Mouse (Mus musculus): ENCODE measurements around the gene BC029722. TPM values are rescaled to one million over a fixed set of nuclear protein-coding genes. Genes with fewer than 3 reads are reported as not detected.

The BC029722 gene
- total RNA-seq, 2 experiments from 2014 or later, result 58.7 to 58.9 TPM

GRCm38 (mm10) chr2:155819449-155820251, 424 bp upstream of the BC029722 start:
- no peak for DNase-seq (ENCODE audit: low spot score in 2 of 2)

GRCm38 (mm10) chr2:155818596-155819391, 432 bp downstream of the BC029722 start:
- DNase-seq (ENCODE audit: low spot score in 2 of 2), result peak; percentile 91 to 95

GRCm38 (mm10) chr2:155817301-155818245, 1.7 kb downstream of the BC029722 start:
- DNase-seq (ENCODE audit: low spot score in 2 of 2), result no peak

- no peak for DNase-seq (ENCODE audit: low spot score in 2 of 2)
Observed at GRCm38 (mm10) chr2:155816179-155816578, 3.0 kb downstream of the BC029722 start.

GRCm38 (mm10) chr2:155814829-155815228, 4.4 kb downstream of the BC029722 start:
- DNase-seq (ENCODE audit: low spot score in 2 of 2), result no peak

GRCm38 (mm10) chr2:155812637-155813036, 6.6 kb downstream of the BC029722 start:
- DNase-seq (ENCODE audit: low spot score in 2 of 2), result no peak

- peak; percentile 90 to 95 for DNase-seq (ENCODE audit: low spot score in 2 of 2)
Observed at GRCm38 (mm10) chr2:155811821-155812396, 7.3 kb downstream of the BC029722 start.

- no peak for DNase-seq (ENCODE audit: low spot score in 2 of 2)
Observed at GRCm38 (mm10) chr2:155809620-155810019, 9.6 kb downstream of the BC029722 start.

GRCm38 (mm10) chr2:155807408-155807807, 11.8 kb downstream of the BC029722 start:
- DNase-seq (ENCODE audit: low spot score in 2 of 2), result no peak

GRCm38 (mm10) chr2:155806548-155806947, 12.7 kb downstream of the BC029722 start:
- DNase-seq (ENCODE audit: low spot score in 2 of 2), result no peak

GRCm38 (mm10) chr2:155805925-155806255, 13.3 kb downstream of the BC029722 start:
- no peak for DNase-seq (ENCODE audit: low spot score in 2 of 2)

GRCm38 (mm10) chr2:155805231-155805924, 13.8 kb downstream of the BC029722 start:
- no peak for DNase-seq (ENCODE audit: low spot score in 2 of 2)

- no peak for DNase-seq (ENCODE audit: low spot score in 2 of 2)
Observed at GRCm38 (mm10) chr2:155804053-155804452, 15.2 kb downstream of the BC029722 start.

- no peak for DNase-seq (ENCODE audit: low spot score in 2 of 2)
Observed at GRCm38 (mm10) chr2:155802761-155803160, 16.5 kb downstream of the BC029722 start.

- no peak for DNase-seq (ENCODE audit: low spot score in 2 of 2)
Observed at GRCm38 (mm10) chr2:155798613-155799012, 20.6 kb downstream of the BC029722 start.

- no peak for DNase-seq (ENCODE audit: low spot score in 2 of 2)
Observed at GRCm38 (mm10) chr2:155794674-155795445, 24.4 kb downstream of the BC029722 start.

- no peak for DNase-seq (ENCODE audit: low spot score in 2 of 2)
Observed at GRCm38 (mm10) chr2:155792899-155793298, 26.3 kb downstream of the BC029722 start.

- no peak for DNase-seq (ENCODE audit: low spot score in 2 of 2)
Observed at GRCm38 (mm10) chr2:155787949-155788931, 31.0 kb downstream of the BC029722 start.
